Mouse (Mus musculus): ENCODE measurements around the gene Fbxw16.
"Not testable (repeated sequence)": the region's sequence is repeated elsewhere in the genome, so short reads cannot be mapped to it uniquely, and the experiment has no call there.

Gene Fbxw16

DNA sequence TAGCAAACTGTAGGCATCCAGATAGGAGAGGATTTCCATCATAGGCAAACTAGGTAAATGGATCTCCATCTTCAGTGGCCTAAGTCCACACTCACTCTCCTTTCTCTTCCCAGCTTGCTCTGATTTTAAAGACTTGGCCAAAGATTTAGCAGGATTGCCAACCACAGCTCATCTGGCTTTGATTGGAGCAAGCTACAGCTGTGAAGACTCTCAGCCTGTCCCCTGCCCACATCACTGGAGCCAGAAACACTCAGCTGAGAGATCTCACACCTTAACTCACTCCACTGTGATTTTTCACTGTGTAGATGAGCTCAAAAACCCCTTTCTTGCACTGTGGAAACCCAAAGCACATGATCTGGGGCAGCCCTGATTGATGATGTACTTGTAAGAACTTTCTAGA lies at the start of gene Fbxw16:
TSS of gene Fbxw16 (minus strand) at position 101 of the 400 bp plus-strand sequence.
- DNase-seq (ENCODE audit: low spot score): no peak

DNA sequence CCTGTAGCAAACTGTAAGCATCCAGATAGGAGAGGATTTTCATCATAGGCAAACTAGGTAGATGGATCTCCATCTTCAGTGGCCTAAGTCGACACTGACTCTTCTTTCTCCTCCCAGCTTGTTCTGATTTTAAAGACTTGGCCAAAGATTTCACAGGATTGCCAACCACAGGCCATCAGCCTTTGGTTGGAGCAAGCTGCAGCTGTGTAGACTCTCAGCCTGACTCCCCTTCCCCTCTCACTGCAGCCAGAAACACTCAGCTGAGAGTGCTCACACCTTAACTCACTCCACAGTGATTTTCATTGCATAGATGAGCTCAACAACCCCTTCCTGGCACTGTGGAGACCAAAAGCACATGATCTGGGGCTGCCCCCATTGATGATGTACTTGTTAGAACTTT lies 46.8 kb upstream of the Fbxw16 start, which contains the start of gene Fbxw19:
TSS of gene Fbxw19 (minus strand) at position 101 of the 400 bp plus-strand sequence.
- not testable (repeated sequence) for DNase-seq (ENCODE audit: low spot score)

DNA sequence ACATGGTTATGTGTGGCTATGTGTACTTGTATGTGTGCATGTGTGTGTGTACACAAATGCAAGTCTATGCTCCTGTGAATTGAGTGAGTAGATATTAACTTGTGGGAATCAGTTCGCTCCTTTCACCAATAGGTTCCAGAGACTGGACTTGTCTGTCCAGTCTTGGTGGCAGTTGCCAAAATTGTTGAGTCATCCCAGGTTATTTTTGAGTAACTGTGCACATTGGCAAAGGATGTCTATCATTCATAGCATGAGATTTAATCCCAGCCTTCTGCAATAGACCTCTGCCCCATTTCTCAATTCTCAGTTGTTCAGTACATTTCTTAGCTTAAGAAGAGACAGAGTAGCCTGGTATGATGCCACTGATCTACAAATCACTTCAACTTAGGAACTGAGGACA lies 16.0 kb downstream of the Fbxw16 start:
- DNase-seq (ENCODE audit: low spot score): no peak

DNA sequence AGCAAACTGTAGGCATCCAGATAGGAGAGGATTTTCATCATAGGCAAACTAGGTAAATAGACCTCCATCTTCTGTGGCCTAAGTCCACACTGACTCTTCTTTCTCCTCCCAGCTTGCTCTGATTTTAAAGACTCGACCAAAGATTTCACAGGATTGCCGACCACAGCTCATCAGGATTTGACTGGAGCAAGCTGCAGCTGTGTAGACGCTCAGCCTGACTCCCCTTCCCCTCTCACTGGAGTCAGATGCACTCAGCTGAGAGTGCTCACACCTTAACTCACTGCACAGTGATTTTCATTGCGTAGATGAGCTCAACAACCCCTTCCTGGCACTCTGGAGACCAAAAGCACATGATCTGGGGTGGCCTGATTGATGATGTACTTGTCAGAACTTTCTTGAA lies 44.7 kb downstream of the Fbxw16 start, which contains the start of gene Fbxw22:
TSS of gene Fbxw22 (minus strand) at position 101 of the 400 bp plus-strand sequence.
- DNase-seq (ENCODE audit: low spot score): not testable (repeated sequence)

All from urinary bladder, postnatal 25 days (tissue).